Mouse (Mus musculus): ENCODE data around the gene Slc2a9. TPM values are rescaled to one million over a fixed set of nuclear protein-coding genes. Genes with fewer than 3 reads are reported as not detected.

Gene Slc2a9
- polyA plus RNA-seq (2015; fragmentation: Nextera tagmentation; extraction: Ambion mirVana): 0.91 and 1.1 TPM in 2 replicates

DNA sequence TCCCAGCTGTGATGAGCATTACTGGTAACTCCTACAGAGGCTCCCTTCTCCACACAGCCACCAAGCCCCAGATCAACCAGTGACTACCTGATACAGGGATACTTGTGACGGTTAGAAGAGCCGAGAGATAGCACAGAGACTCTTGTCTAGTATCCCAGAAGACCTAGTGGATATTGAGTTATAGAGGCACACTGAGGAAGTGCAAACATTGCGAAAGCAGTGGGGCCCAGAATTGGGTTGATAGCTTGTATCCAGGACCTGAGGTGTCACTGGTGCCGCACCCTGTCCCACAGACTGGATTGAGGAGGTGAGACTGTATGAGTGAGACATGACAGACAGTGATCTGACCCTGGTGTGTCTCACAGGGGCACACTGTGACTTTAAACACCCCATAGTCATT, at the start of gene Slc2a9:
Slc2a9 (minus strand) TSS at position 152 of the 400 bp plus-strand sequence.

DNA sequence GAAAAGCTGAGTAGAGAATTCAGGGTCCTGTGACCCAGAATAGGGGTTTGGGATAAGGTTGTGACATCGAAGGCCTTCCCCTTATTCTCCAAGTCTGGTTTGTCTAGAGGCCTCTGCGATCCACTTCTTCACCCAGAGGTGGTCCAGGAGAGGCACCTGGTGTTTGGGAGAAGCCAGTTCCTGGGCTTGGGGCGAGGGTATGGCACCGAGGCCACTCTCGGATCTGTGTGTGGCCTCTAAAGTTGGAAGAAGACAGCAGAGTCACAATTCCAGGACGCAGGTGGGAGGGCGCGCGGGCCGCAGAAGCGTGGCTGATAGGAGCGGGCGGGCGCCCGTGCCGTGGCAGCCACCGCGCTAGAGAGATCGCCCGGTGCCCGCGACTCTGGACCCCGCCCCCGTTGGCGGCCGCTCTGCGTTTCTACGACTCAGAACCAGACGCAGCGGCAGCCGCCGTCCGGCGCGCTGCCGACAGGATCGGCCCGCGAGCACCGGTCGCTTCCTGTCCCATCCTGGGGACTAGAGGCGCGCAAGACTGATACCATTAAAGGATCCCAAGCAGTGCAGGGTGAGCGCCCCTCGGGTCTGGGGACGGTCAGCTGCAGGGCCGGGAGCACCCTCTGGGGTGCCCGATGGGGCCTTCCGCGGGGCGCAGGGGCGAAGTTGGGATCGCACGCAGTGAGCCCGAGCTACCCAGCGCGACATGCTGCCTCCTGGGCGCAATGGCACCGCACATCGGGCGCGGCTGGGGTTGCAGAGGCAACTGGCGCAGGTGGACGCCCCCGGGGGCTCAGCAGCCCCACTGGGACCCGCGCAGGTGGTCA, 183.8 kb downstream of the Slc2a9 start, which contains the start of gene Drd5:
Drd5 (plus strand) TSS at position 402 of the 821 bp plus-strand sequence.

Other genes starting within 250 kb of the Slc2a9 start
- 139 and 142 TPM in 2 replicates for gene Tmem128, start 243.0 kb downstream of the Slc2a9 start, polyA plus RNA-seq (2015; fragmentation: Nextera tagmentation; extraction: Ambion mirVana)
- gene Otop1, start 227.2 kb downstream of the Slc2a9 start, polyA plus RNA-seq (2015; fragmentation: Nextera tagmentation; extraction: Ambion mirVana): not detected in 2 replicates
- gene Drd5, start 183.8 kb downstream of the Slc2a9 start, polyA plus RNA-seq (2015; fragmentation: Nextera tagmentation; extraction: Ambion mirVana): not detected in 2 replicates
- 89.4 and 105 TPM in 2 replicates for gene Wdr1, start 60.1 kb upstream of the Slc2a9 start, polyA plus RNA-seq (2015; fragmentation: Nextera tagmentation; extraction: Ambion mirVana)
- 5.5 and 6.9 TPM in 2 replicates for gene Zfp518b, start 181.7 kb upstream of the Slc2a9 start, polyA plus RNA-seq (2015; fragmentation: Nextera tagmentation; extraction: Ambion mirVana)